18 mouse cellular contexts compared by ENCODE assay signal in the genomic region with DNA sequence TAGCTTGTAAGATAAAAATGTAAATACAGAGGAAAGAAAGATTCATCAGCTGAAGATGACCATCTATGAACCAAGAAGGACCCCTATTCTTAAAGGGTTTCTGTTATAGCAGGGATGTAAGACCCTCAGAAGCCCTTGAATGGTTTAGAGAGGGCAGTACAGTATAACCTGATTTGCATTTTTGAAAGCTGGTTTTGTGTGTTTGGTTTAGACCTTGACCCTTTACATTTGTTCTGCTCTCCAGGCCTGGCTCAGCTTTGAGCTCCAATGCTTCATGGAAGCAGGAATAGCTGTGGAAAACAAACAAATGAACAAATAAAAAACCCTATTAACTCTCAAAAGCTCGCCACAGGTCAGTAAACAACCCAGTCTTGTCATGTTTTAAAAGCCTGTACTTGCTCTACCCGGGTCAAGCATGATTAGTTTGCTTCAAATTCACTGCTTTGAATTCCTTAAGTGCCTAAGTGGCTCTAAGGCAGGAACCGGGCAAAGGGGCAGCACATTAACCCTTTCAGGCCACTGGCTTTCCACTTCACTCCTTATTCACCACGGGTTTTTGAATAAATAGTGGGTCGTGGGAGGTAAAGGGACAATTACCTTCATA.
A peak's percentile ranks its signal among the peaks of the same experiment; 100 is the strongest.
DNase-seq lines count a peak whose midpoint lies in the region; ATAC-seq and TF ChIP-seq lines count a peak whose summit lies in the region.
"Had no signal": no experiment of that assay in that cellular context is flagged by ENCODE, and none has a peak within 500 bp of the region (broad histone marks: within the 10 kb centered on the region; RNA-seq: fewer than 3 reads in every experiment).

No protein-coding gene starts in this region.

- H3K9ac ChIP-seq in hindbrain, embryonic 11.5 days (ENCODE audit: low read depth, low read length), result no peak overlapping the region
- no peak overlapping the region for H3K9ac ChIP-seq in hindbrain, embryonic 12.5 days
- H3K9ac ChIP-seq in kidney, embryonic 16.5 days (replicated peaks; ENCODE audit: low read length), result no peak overlapping the region
- H3K9ac ChIP-seq: embryonic facial prominence, embryonic 13.5 days; heart, embryonic 12.5 days; limb, embryonic 12.5 days; liver, embryonic 14.5 days had no signal

- TF ChIP-seq POLR2A in brain, embryonic 14.5 days (IDR thresholded peaks at IDR 0.05; ENCODE audit: borderline replicate concordance, extremely low read depth, insufficient read depth, insufficient read length, poor library complexity, severe bottlenecking), result no peak

- no peak for TF ChIP-seq CTCF in brain, embryonic 14.5 days (IDR thresholded peaks at IDR 0.05; ENCODE audit: borderline replicate concordance, extremely low read depth, insufficient read depth, insufficient read length)

- peak; percentile 4 for DNase-seq in hindbrain, embryonic 11.5 days (ENCODE audit: low spot score)
- DNase-seq in brain, embryonic 14.5 days (ENCODE audit: low read depth), result peak; percentile 46
- DNase-seq in forelimb bud, embryonic 11.5 days (ENCODE audit: low read depth, low spot score), result peak; percentile 2
- no peak for DNase-seq in cerebellum, adult 11-12 months
- no peak for DNase-seq in natural killer cell, adult 2 months (ENCODE audit: low spot score in 2 of 2)
- DNase-seq: adrenal gland, postnatal 36 days; cerebellum, postnatal 10 days; heart, postnatal 36 days; spleen, adult 18-20 months; thymus, postnatal 14 days had no signal

- 17% methylated on average over 5 of the region's 5 CpGs for WGBS in hindbrain, embryonic 11.5 days
- 20% methylated on average over 5 of the region's 5 CpGs for WGBS in hindbrain, embryonic 12.5 days
- WGBS in kidney, embryonic 16.5 days, result 6% methylated on average over 5 of the region's 5 CpGs

- H3K36me3 ChIP-seq in hindbrain, embryonic 11.5 days (ENCODE audit: control insufficient read depth, insufficient read depth, low read length), result no peaks in the 10 kb centered on the region
- H3K36me3 ChIP-seq in hindbrain, embryonic 12.5 days, result no peaks in the 10 kb centered on the region
- H3K36me3 ChIP-seq in kidney, embryonic 16.5 days (ENCODE audit: insufficient read depth, low read length), result no peaks in the 10 kb centered on the region
- H3K36me3 ChIP-seq: embryonic facial prominence, embryonic 13.5 days; heart, embryonic 12.5 days; limb, embryonic 12.5 days had no signal

- H3K4me1 ChIP-seq in hindbrain, embryonic 11.5 days (replicated peaks; ENCODE audit: control insufficient read depth, insufficient read depth, low read length), result no peaks in the 10 kb centered on the region
- peaks cover 4% of the 10 kb centered on the region for H3K4me1 ChIP-seq in hindbrain, embryonic 12.5 days
- H3K4me1 ChIP-seq in kidney, embryonic 16.5 days (ENCODE audit: insufficient read depth, low read length), result peaks cover 9% of the 10 kb centered on the region; the same call in 1 of the 2 replicates
- H3K4me1 ChIP-seq: embryonic facial prominence, embryonic 13.5 days; heart, embryonic 12.5 days had no signal

- no peak overlapping the region for H3K4me2 ChIP-seq in hindbrain, embryonic 11.5 days (replicated peaks; ENCODE audit: low read depth, low read length)
- H3K4me2 ChIP-seq in hindbrain, embryonic 12.5 days (replicated peaks), result no peak overlapping the region
- no peak overlapping the region for H3K4me2 ChIP-seq in kidney, embryonic 16.5 days (replicated peaks; ENCODE audit: low read depth, low read length)
- H3K4me2 ChIP-seq: embryonic facial prominence, embryonic 13.5 days; heart, embryonic 12.5 days; limb, embryonic 12.5 days had no signal

- no peaks in the 10 kb centered on the region for H3K9me3 ChIP-seq in hindbrain, embryonic 11.5 days (ENCODE audit: control insufficient read depth, low read length)
- H3K9me3 ChIP-seq in hindbrain, embryonic 12.5 days (replicated peaks), result no peaks in the 10 kb centered on the region
- no peaks in the 10 kb centered on the region for H3K9me3 ChIP-seq in kidney, embryonic 16.5 days (ENCODE audit: low read length)
- H3K9me3 ChIP-seq: embryonic facial prominence, embryonic 13.5 days; heart, embryonic 12.5 days; limb, embryonic 12.5 days had no signal

- H3K4me3 ChIP-seq in hindbrain, embryonic 11.5 days (ENCODE audit: low read depth, low read length), result no peak overlapping the region
- H3K4me3 ChIP-seq in hindbrain, embryonic 12.5 days, result no peak overlapping the region
- no peak overlapping the region for H3K4me3 ChIP-seq in kidney, embryonic 16.5 days (ENCODE audit: low read length)
- H3K4me3 ChIP-seq: embryonic facial prominence, embryonic 13.5 days; heart, embryonic 12.5 days; limb, embryonic 12.5 days had no signal

- no peaks in the 10 kb centered on the region for H3K27me3 ChIP-seq in hindbrain, embryonic 11.5 days (ENCODE audit: control insufficient read depth, insufficient read depth, low read length)
- no peaks in the 10 kb centered on the region for H3K27me3 ChIP-seq in hindbrain, embryonic 12.5 days
- H3K27me3 ChIP-seq in kidney, embryonic 16.5 days (ENCODE audit: insufficient read depth, low read length), result no peaks in the 10 kb centered on the region
- H3K27me3 ChIP-seq: embryonic facial prominence, embryonic 13.5 days; heart, embryonic 12.5 days; limb, embryonic 12.5 days had no signal

- ATAC-seq in hindbrain, embryonic 11.5 days (ENCODE audit: low FRiP score), result no peak
- ATAC-seq in hindbrain, embryonic 12.5 days (ENCODE audit: low FRiP score), result no peak
- ATAC-seq in kidney, embryonic 16.5 days (ENCODE audit: low FRiP score, low TSS enrichment), result peak; percentile 98
- ATAC-seq: hindbrain, postnatal 0 days had no signal

- H3K27ac ChIP-seq in hindbrain, embryonic 11.5 days (ENCODE audit: low read depth, low read length), result no peak overlapping the region
- H3K27ac ChIP-seq in hindbrain, embryonic 12.5 days, result no peak overlapping the region
- 0 out of 2 replicates have a peak overlapping the region, but pooled peaks have one; percentile 8 for H3K27ac ChIP-seq in kidney, embryonic 16.5 days (ENCODE audit: low read length)
- H3K27ac ChIP-seq: embryonic facial prominence, embryonic 13.5 days; hindbrain, postnatal 0 days; limb, embryonic 12.5 days; liver, embryonic 14.5 days; stomach, postnatal 0 days had no signal

Comparison
In these comparisons a context has a peak if more than half of its experiments do, and no peak if none do; other contexts are left out.
1. DNase-seq: peak in hindbrain, embryonic 11.5 days (single experiment), brain, embryonic 14.5 days (single experiment) and forelimb bud, embryonic 11.5 days (single experiment); none in cerebellum, adult 11-12 months (single experiment) and natural killer cell, adult 2 months (0 of 2).